Mouse (Mus musculus): ENCODE data around the gene Utf1.

DNA sequence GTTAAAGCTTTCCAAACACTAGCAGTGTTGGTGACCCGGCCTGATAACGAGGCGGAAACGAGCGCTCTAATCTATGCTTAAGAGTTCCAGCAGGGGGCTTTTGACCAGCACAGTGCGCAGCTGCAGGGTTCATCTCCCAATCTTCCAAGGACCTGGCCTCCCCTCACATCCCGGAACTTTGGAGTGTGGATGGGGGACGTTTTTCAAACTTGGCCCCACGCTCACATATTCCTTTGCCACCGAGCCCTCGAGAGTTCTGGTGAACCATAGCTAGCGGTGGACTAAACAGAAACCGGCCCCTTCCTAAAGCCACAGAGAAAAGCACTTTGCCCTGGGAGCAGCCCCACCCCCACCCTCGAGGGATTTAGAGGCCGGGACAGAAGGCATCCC lies 6.3 kb downstream of the Utf1 start:
- TF ChIP-seq ZKSCAN1 (IDR thresholded peaks at IDR 0.05; ENCODE audit: borderline replicate concordance, low read depth, low read length) (no peak), CHD2 (IDR thresholded peaks at IDR 0.05; ENCODE audit: low read length) (peak; percentile 61; the same call in 1 of the 2 replicates), CTCF (conservative IDR thresholded peaks at IDR 0.05 in 1 of 2, IDR thresholded peaks at IDR 0.05 in 1 of 2; ENCODE audit: low read depth in 2 of 2, low read length in 2 of 2) (peak; percentile 64 to 65), PAX5 (IDR thresholded peaks at IDR 0.05; ENCODE audit: low read length) (no peak), CHD1 (IDR thresholded peaks at IDR 0.05; ENCODE audit: low read depth, low read length) (no peak), POLR2A (IDR thresholded peaks at IDR 0.05; ENCODE audit: low read depth, low read length) (peak; percentile 44), ZC3H11A (IDR thresholded peaks at IDR 0.05; ENCODE audit: low read depth, low read length) (no peak), NRF1 (IDR thresholded peaks at IDR 0.05; ENCODE audit: low read depth, low read length) (peak; percentile 88), MAFK (IDR thresholded peaks at IDR 0.05; ENCODE audit: insufficient replicate concordance, low read length) (no peak)
